Mouse (Mus musculus) mouse embryonic stem cell (cell line): Measurements from ENCODE around the gene Ifnlr1.

Experiments used
- in situ Hi-C, 2 experiments: fragments of 300-500 bp; cut with MboI; formaldehyde crosslinking; loops; 1 replicate in 1 of 2; 3 replicates in 1 of 2; pipeline ENCODE4 v1.14.3; 2019 to 2020; ENCODE audit warnings: low sequenced_read_pairs in 2 of 2, low pct_unique_long_range_greater_than_20kb in 1 of 2, mixed read lengths in 1 of 2; ENCODE audit not compliant: unreplicated experiment in 1 of 2

Ifnlr1 gene

DNA sequence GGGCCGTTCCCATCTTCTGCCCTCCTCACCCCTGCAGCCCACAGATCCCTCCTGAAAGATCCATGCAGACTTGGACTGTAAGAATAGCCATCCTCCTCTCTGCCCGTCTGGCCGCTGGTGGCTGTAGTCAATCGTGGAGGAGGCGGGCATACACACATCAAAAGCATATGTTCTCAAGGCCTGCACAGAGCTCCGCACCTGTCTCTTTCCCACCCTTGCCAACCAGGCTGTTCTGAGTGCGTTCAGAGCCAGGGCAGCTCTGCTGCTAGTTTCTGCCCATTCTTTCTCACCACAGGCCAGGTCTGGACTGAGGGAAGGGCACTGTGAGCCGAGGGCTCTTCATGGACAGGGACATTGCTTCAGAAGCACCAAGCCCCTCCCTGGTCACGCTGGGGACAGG is 44.1 kb downstream of the Ifnlr1 start:
- in situ Hi-C loops = no loop called here

DNA sequence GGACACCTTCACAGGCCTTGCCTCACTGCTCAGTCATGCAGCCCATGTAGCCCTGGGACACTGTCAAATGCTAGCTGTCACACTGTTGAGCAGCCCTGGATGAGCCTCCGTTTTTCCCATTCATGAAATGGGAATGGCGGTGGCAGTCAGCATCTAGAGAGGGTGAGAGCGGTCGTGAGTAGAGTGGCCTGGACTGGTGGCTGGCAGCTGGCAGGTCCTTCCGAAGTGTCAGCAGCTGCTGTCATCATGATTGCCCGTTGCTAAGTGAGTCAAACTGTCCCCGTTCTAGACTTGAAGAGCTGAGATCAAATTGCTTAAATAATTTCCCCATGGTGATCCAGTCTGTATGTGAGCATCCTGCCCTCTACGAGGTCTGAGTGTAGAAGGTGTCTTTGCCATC is 44.9 kb downstream of the Ifnlr1 start:
- in situ Hi-C loops = no loop called here

DNA sequence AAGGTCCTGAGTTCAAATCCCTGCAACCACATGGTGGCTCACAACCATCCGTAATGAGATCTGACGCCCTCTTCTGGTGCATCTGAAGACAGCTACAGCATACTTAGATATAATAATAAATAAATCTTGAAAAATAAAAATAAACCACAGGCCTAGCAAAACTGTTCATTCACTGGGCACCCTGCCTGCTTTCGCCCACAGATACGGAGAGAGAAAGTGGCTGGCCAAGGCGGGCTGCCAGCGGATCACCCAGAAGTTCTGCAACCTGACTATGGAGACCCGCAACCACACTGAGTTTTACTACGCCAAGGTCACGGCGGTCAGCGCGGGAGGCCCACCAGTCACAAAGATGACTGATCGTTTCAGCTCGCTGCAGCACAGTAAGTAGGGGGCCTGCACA is 47.8 kb downstream of the Ifnlr1 start:
- in situ Hi-C loops = no loop called here

DNA sequence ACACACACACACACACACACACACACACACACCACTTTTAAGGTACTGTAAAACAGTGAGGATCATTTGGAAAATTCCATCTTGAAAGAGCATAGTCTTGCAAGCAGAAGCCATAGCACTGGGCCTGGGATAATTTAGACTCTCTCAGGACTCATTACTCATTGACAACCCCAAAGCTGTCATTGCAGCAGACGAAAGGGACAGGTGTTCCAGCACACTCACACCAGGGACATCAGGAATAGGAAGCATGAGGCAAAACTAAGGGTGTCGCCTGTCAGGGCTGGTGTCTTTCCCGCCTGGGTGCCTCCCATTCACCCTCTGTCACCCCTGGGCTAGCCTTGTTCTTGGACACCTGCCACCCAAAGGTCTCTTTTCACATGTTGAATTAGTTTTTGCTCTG is 50.8 kb downstream of the Ifnlr1 start:
- in situ Hi-C loops = no loop called here

DNA sequence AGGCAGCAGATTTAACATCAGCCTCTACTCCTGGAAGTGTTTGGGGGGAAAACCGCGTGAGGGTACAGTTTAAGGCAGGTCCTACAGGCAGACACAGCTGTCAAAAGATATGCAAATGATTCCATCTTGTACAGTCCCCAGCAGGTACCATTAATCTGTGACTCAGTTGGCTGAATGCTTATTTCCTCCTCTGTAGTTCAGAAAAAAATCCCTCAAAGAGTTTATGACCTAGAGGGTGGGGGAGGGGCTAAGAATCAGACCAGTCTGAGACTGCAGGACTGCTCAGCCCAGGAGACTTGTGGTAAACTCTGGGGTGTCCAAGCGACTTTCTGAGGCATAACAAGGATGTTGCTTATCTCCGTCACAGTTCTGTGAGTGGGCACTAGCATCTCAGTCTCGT is 52.1 kb downstream of the Ifnlr1 start:
- in situ Hi-C loops = no loop called here

DNA sequence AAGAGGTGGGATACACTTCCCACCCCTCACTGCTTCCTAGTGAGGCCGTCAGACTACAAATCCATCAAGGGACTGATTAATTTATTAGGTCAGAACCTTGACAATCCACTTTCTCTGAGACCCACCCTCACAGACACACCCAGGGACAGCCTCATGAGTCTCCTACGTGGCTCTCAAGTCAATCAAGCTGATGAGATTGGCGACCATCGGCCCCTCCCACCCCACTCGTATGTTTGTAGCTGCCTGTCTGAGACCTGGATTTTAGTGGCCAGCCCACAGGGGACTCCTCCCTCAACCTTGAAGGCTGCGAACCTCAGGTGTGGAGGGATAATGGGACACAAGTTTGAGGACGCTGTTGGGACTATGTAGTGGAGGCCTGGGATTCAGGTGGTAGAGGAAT is 53.1 kb downstream of the Ifnlr1 start:
- in situ Hi-C loops = no loop called here

DNA sequence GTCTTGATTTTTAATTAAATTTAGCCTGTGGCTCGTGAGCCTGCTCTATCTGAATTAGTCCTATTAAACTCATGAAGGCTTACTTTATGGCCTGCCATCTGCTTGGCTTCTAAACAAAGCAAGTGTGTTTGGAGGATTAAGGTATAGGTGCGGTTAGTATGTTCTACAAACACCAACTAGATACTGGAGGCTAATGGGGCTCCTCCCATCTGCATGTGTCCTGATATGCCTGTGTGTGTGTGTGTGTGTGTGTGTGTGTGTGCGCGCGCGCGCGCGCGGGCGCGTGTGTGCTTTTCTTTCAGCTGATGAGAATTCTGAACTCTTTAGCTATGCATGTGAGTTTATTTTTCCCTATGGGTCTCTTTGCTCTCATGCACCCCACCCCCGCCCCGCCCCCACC is 53.6 kb downstream of the Ifnlr1 start:
- in situ Hi-C loops = no loop called here

DNA sequence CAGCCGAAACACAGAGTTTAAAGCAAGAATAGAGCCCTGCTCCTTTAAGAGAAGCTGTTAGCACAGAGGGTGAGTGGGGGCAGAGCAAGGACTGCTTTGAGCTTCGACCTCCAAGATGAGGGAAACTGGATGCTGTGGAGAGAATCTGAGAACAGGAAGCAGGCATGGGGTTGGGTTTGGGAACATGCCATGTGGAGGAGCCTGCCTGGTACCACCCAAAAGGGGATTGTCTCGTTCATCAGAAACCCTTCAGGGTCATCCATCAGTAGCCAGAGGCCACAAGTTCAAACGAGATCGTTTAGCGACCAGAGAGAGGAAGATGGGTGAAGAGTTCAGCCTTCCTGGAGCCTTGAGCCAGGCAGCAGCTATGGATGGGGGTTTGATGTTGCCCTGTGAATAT is 57.4 kb downstream of the Ifnlr1 start:
- in situ Hi-C loops = no loop called here

DNA sequence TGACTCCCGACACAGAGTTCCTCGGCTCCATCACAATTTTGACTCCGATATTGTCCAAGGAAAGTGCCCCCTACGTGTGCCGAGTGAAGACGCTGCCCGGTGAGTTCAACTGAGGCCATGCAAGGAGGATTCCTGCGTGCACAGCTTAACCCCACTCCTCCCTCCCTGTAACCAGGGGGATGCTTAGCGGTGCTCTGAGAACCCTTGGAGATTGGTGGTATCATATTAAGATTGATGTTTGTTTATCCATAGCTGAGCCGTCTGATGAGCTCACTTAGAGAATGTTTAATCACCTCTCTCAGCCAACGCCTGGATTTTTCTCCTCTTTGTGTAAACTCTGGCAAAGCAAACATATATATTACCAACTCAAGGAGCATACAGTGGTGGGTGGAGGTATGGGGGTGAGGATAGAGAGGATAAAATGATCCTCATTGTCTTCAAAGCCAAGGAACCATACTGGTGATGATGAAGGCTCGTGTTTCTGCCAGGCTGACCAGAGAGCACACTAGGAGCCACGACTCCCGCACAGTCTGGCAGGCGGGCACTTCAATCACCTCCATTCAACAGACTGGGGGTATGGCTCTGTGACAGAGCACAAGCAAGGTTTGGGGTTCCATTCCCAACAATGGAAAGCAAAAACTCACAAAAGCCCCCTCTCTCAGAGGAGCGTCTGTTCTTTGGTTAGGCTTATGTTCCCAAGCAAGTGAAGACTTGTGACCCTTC is 58.8 kb downstream of the Ifnlr1 start:
- in situ Hi-C loops = no loop called here

DNA sequence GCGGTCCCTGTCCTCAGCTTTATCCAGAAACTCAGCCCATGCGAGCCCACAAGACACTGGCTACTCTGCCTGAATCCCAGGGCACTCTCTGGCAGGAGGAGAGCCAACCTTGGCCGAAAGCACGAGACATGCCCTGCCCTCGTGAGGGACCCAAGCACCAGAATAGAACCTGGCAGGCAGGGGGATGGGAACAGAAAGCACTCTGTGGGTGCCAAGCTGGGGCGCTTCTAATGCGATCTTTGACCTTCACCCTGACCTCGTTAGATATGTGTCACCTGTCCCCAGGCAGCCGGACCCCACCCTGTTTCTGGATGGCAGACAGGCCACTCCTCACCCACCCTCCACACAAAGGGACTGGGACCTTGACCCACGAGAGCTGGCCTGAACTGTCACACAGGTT is 59.5 kb downstream of the Ifnlr1 start:
- in situ Hi-C loops = no loop called here

DNA sequence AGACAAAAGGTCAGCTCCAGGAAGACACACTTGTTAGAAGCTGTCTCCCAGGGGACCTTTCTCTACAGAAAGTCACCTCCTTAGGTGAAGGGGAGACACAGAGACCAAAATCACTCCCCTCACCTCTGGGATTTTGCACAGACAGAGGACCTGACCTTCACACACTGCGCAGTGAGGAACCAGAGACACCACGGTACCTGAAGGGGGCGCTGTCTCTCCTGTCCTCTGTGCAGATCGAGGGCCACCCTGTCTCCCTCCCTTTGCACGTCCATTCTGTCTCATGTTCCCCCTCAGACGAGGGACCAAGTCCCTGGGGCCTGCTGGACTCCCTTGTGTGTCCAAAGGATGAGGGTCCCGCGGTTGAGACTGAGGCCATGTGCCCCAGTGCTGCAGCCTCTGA is 64.8 kb downstream of the Ifnlr1 start:
- in situ Hi-C loops = no loop called here

DNA sequence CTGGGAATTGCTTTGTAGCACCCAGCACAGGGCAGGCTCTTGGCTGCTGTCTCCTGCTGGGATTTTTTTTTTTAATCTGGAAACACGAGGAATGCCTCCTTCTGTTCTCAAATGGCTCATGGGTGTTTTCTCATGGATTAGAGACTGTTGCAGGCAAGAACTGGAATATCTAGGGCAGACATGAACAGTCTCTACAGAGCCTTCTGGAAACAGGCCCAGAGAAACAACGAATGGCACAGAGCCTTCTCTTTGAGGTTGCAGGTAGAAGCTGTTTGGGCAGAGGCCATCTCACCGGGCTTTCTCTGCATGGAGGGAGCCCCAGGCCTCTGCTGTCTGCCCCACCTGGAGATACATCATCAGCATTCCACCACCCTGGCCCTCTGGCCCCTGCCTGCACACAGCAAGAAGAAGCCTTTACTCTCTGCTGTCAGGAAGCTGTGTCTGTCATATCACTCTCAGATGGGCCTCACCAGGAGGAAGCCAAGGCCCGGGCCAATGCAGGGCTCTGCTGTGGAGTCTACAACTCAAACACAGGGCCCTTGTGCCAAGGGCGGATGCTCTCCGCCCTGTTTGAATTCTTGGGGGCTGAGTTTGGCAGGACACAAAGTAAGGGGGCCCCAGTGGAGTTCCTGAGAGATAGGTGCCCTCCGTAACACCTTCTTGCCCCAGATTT is 66.2 kb downstream of the Ifnlr1 start:
- in situ Hi-C loops = no loop called here

DNA sequence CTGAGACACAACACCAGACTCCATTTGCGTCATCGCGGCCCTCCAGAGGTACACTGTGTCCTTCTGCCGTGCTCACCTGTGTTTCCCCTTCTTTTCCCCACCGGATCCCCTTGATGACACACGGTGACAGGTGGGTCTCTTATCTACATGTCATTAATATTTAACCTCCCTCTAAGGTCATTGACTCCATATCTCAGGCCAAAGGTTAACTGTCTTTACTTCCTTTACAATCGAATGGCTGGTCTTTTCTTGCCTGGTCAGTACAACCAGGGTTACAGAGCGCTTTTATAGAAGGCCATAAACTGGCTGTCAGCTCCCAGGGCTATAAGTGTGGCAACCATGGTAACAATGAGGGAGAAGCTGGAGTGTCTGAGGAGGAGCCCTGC is 66.7 kb downstream of the Ifnlr1 start:
- in situ Hi-C loops = no loop called here
